Mouse (Mus musculus): Measurements from ENCODE around the gene Msi2.

DNA sequence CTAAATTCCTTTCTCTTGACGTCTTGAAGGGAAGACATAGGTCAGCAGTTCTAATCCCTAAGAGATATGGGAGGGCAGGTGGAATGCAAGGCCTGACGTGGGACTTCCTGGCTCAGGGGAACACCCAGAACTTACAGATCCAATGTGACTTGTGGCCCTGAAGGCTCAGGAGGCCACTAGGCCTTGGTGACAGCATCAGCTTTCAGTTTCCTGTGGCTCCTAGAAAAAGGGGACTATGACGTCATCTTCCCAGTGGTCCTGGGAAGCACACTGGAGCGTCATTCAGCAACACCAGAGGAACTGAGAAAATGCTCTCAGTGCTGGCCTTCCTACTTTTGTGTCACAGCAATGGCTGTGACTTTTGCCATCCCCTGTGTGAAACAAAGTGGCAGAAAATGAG is 427.1 kb downstream of the Msi2 start:
- TF ChIP-seq CTCF (IDR thresholded peaks at IDR 0.05; ENCODE audit: low read depth, low read length) (no peak), POLR2A (IDR thresholded peaks at IDR 0.05; ENCODE audit: extremely low read depth, insufficient read depth, low read length) (no peak)
